Comparison of ENCODE assay signal across 15 mouse cellular contexts in genomic region chr13:54988181-54988760, GRCm38 (mm10). TPM values are rescaled to one million over a fixed set of nuclear protein-coding genes. Genes with fewer than 3 reads are reported as not detected.
DNase-seq lines count a peak whose midpoint lies in the region; ATAC-seq lines count a peak whose summit lies in the region.
"Had no signal": no experiment of that assay in that cellular context is flagged by ENCODE, and none has a peak within 500 bp of the region (broad histone marks: within the 10 kb centered on the region; RNA-seq: fewer than 3 reads in every experiment).

No protein-coding gene starts in this region.

- H3K9ac ChIP-seq in heart, embryonic 13.5 days = no peak overlapping the region
- no peak overlapping the region for H3K9ac ChIP-seq in kidney, embryonic 16.5 days (replicated peaks; ENCODE audit: low read length)
- no peak overlapping the region for H3K9ac ChIP-seq in kidney, embryonic 14.5 days (ENCODE audit: low read depth, low read length)
- H3K9ac ChIP-seq in neural tube, embryonic 13.5 days = peak overlapping the region; percentile 34
- H3K9ac ChIP-seq: embryonic facial prominence, embryonic 12.5 days; midbrain, embryonic 12.5 days had no signal

- 28% methylated on average over 7 of the region's 7 CpGs for WGBS in heart, embryonic 13.5 days
- WGBS in kidney, embryonic 16.5 days = 44% methylated on average over 7 of the region's 7 CpGs
- WGBS in kidney, embryonic 14.5 days = 45% methylated on average over 7 of the region's 7 CpGs
- WGBS in neural tube, embryonic 13.5 days = 46% methylated on average over 7 of the region's 7 CpGs

- H3K4me3 ChIP-seq in heart, embryonic 13.5 days = no peak overlapping the region
- no peak overlapping the region for H3K4me3 ChIP-seq in kidney, embryonic 16.5 days (ENCODE audit: low read length)
- no peak overlapping the region for H3K4me3 ChIP-seq in kidney, embryonic 14.5 days (ENCODE audit: low read length)
- no peak overlapping the region for H3K4me3 ChIP-seq in neural tube, embryonic 13.5 days
- H3K4me3 ChIP-seq: embryonic facial prominence, embryonic 12.5 days; midbrain, embryonic 12.5 days; myocyte had no signal

- peaks cover 12% of the 10 kb centered on the region for H3K27me3 ChIP-seq in heart, embryonic 13.5 days (replicated peaks)
- peaks cover 2% of the 10 kb centered on the region; the same call in 1 of the 2 replicates for H3K27me3 ChIP-seq in kidney, embryonic 16.5 days (ENCODE audit: insufficient read depth, low read length)
- no peaks in the 10 kb centered on the region for H3K27me3 ChIP-seq in kidney, embryonic 14.5 days (ENCODE audit: control insufficient read depth, insufficient read depth, low read length)
- peaks cover 41% of the 10 kb centered on the region for H3K27me3 ChIP-seq in neural tube, embryonic 13.5 days
- H3K27me3 ChIP-seq: embryonic facial prominence, embryonic 12.5 days had no signal

- H3K4me2 ChIP-seq in heart, embryonic 13.5 days = no peak overlapping the region
- H3K4me2 ChIP-seq in kidney, embryonic 16.5 days (replicated peaks; ENCODE audit: low read depth, low read length) = no peak overlapping the region
- no peak overlapping the region for H3K4me2 ChIP-seq in kidney, embryonic 14.5 days (replicated peaks; ENCODE audit: low read depth, low read length)
- H3K4me2 ChIP-seq in neural tube, embryonic 13.5 days = no peak overlapping the region
- H3K4me2 ChIP-seq: embryonic facial prominence, embryonic 12.5 days; midbrain, embryonic 12.5 days had no signal

- H3K36me3 ChIP-seq in heart, embryonic 13.5 days = no peaks in the 10 kb centered on the region
- no peaks in the 10 kb centered on the region for H3K36me3 ChIP-seq in kidney, embryonic 16.5 days (ENCODE audit: insufficient read depth, low read length)
- H3K36me3 ChIP-seq in kidney, embryonic 14.5 days (ENCODE audit: control insufficient read depth, insufficient read depth, low read length) = no peaks in the 10 kb centered on the region
- H3K36me3 ChIP-seq in neural tube, embryonic 13.5 days = peaks cover 5% of the 10 kb centered on the region; the same call in 1 of the 2 replicates
- H3K36me3 ChIP-seq: embryonic facial prominence, embryonic 12.5 days; midbrain, embryonic 12.5 days had no signal

- intact Hi-C loops in heart, postnatal 25 days (cut with DNase I) = no loop called here

- peaks cover 12% of the 10 kb centered on the region for H3K4me1 ChIP-seq in heart, embryonic 13.5 days
- peaks cover 12% of the 10 kb centered on the region for H3K4me1 ChIP-seq in kidney, embryonic 16.5 days (ENCODE audit: insufficient read depth, low read length)
- H3K4me1 ChIP-seq in kidney, embryonic 14.5 days (ENCODE audit: control insufficient read depth, insufficient read depth, low read length) = peaks cover 9% of the 10 kb centered on the region; the same call in 1 of the 2 replicates
- peaks cover 44% of the 10 kb centered on the region for H3K4me1 ChIP-seq in neural tube, embryonic 13.5 days (replicated peaks)

- H3K9me3 ChIP-seq in heart, embryonic 13.5 days = no peaks in the 10 kb centered on the region
- H3K9me3 ChIP-seq in kidney, embryonic 16.5 days (ENCODE audit: low read length) = no peaks in the 10 kb centered on the region
- no peaks in the 10 kb centered on the region for H3K9me3 ChIP-seq in kidney, embryonic 14.5 days (ENCODE audit: control insufficient read depth, low read length)
- no peaks in the 10 kb centered on the region for H3K9me3 ChIP-seq in neural tube, embryonic 13.5 days
- H3K9me3 ChIP-seq: embryonic facial prominence, embryonic 12.5 days; midbrain, embryonic 12.5 days had no signal

- no peak for ATAC-seq in heart, embryonic 13.5 days (ENCODE audit: extremely low read depth, insufficient number of reproducible peaks, low FRiP score, low TSS enrichment)
- peak; percentile 9; the same call in 1 of the 2 replicates for ATAC-seq in kidney, embryonic 16.5 days (ENCODE audit: low FRiP score, low TSS enrichment)
- ATAC-seq in kidney, embryonic 14.5 days (ENCODE audit: low FRiP score, low TSS enrichment) = no peak
- no peak for ATAC-seq in neural tube, embryonic 13.5 days (ENCODE audit: low read depth)
- ATAC-seq: hindbrain, postnatal 0 days had no signal

- peak overlapping the region; percentile 54 for H3K27ac ChIP-seq in heart, embryonic 13.5 days (replicated peaks)
- H3K27ac ChIP-seq in kidney, embryonic 16.5 days (ENCODE audit: low read length) = no peak overlapping the region
- no peak overlapping the region for H3K27ac ChIP-seq in kidney, embryonic 14.5 days (ENCODE audit: low read depth, low read length)
- H3K27ac ChIP-seq in neural tube, embryonic 13.5 days (replicated peaks) = no peak overlapping the region
- H3K27ac ChIP-seq: embryonic facial prominence, embryonic 12.5 days; hindbrain, postnatal 0 days; midbrain, embryonic 12.5 days had no signal

- no peak for DNase-seq in heart, postnatal 25 days (ENCODE audit: low spot score)
- DNase-seq in neural tube, embryonic 10.5 days (ENCODE audit: extremely low spot score, low spot score) = no peak
- DNase-seq in thymus, adult 18-20 months = no peak
- DNase-seq: cerebellum, adult 8-10 months; kidney, adult 11 months; lung, postnatal 36 days; thymus, postnatal 4 days had no signal

RNA-seq across cellular contexts. Expression of gene Hk3, which starts 32.9 kb away (rescaled TPM):
- 0.89 and 1.0 TPM in 2 replicates for polyA plus RNA-seq in heart, embryonic 13.5 days (2015; fragmentation: Nextera tagmentation; extraction: Ambion mirVana)
- under 1 TPM; 0.95 to 0.99 TPM for total RNA-seq in heart, postnatal 25 days (2021)
- 1.0 and 1.1 TPM in 2 replicates for polyA plus RNA-seq in kidney, embryonic 16.5 days (2015; fragmentation: Nextera tagmentation; extraction: Ambion mirVana)
- 0.53 and 0.83 TPM in 2 replicates for polyA plus RNA-seq in kidney, embryonic 14.5 days (2014; fragmentation: Nextera tagmentation; extraction: Ambion mirVana)
- polyA plus RNA-seq in neural tube, embryonic 13.5 days (2015; fragmentation: Nextera tagmentation; extraction: Ambion mirVana) = 0.63 and 1.1 TPM in 2 replicates
- polyA plus RNA-seq: myocyte had no signal

RNA-seq across cellular contexts. Expression of gene Unc5a, which starts 39.1 kb away (rescaled TPM):
- 2.3 and 2.6 TPM in 2 replicates for polyA plus RNA-seq in heart, embryonic 13.5 days (2015; fragmentation: Nextera tagmentation; extraction: Ambion mirVana)
- total RNA-seq in heart, postnatal 25 days (2021) = 1 to 10 TPM in 1 of 2 experiments, under 1 TPM in 1; 0.73 to 1.1 TPM
- polyA plus RNA-seq in kidney, embryonic 16.5 days (2015; fragmentation: Nextera tagmentation; extraction: Ambion mirVana) = 2.6 and 2.7 TPM in 2 replicates
- 2.1 and 2.5 TPM in 2 replicates for polyA plus RNA-seq in kidney, embryonic 14.5 days (2014; fragmentation: Nextera tagmentation; extraction: Ambion mirVana)
- polyA plus RNA-seq in neural tube, embryonic 13.5 days (2015; fragmentation: Nextera tagmentation; extraction: Ambion mirVana) = 9.0 and 10.4 TPM in 2 replicates
